Mouse (Mus musculus): Measurements from ENCODE around the gene Clec2l.
"Not testable (repeated sequence)": the region's sequence is repeated elsewhere in the genome, so short reads cannot be mapped to it uniquely, and the experiment has no call there.

Clec2l gene

DNA sequence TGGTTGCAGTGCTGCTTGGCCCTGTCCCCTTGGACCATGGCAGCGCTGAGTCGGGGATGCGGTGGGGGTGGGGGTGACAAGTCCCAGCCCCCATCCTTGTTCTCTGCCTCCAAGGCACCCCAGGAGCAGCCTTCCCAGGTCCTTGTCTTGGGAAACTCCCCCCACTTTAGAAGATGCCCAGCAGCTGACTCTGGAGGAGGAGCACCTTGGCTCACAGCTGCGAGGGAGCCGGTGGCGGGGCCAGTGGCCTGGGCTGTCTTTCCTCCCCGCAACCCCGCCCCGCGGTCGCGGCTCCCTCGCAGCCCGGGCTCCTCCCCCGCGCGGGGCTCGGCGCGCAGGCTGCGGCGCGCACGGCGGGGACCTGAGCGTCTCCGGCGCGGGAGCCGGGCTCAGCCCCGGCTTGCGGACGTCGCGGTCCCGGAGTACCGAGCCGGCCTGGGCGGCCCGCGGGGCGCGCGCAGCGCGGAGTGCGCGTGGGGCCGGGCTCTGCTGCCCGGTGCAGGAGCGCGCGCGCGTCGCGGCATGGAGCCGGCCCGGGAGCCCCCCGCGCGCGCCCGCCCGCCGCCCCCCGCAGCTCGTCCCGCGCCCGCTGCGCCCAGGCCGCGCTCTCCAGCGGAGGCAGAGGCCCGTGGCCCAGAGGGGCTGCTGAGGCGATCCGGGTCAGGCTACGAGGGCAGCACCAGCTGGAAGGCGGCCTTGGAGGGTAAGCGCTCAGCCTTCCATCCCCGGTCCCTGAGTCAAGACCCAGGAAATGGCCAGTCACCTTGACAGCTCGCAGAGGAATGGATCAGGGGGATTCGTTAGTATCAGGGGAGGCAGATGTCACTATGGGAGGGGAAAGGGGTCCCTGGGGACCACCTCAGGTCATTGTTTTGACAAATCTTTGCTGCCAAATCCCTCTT lies at the start of gene Clec2l:
TSS of gene Clec2l (plus strand) at position 356 of the 902 bp plus-strand sequence.
- DNase-seq (ENCODE audit: low read depth) = no peak

DNA sequence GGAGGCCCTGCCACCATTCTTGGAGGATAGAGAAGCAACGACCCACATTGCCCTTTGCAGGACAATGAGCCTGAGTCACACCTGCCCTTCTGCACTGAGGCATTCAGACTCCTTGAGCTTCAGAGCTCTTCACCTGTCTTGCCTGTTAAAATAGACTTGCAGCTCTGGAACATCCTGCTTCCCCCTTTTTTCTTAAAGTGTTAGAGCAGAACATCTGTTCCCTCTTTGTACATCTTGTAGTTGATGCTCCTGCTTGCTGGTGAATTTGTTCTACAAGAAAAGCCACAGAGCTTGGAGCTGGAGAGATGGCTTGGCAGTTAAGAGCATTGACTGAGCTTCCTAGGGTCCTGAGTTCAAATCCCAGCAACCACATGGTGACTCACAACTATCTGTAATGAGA lies 40.5 kb upstream of the Clec2l start:
- DNase-seq (ENCODE audit: low read depth) = no peak

DNA sequence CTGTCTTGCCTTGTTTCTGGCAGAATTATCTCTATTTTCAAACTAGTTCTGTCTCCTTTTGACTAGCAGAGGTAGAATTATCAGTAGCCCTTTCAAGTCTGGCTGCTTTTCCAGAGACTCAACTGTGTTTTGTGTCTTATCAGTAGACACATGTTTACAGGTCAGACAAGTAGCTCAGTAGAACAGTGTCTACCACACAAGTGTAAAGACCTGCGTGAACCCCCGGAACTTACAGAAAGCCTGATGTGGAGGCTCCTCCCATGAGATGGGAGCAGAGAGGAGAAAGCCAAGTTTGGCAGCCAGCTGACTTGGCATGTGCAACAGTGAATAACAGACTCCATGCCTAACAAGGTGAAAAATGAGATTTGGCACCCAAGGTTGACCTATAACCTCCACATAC lies 39.4 kb upstream of the Clec2l start:
- DNase-seq (ENCODE audit: low read depth) = peak; percentile 68

DNA sequence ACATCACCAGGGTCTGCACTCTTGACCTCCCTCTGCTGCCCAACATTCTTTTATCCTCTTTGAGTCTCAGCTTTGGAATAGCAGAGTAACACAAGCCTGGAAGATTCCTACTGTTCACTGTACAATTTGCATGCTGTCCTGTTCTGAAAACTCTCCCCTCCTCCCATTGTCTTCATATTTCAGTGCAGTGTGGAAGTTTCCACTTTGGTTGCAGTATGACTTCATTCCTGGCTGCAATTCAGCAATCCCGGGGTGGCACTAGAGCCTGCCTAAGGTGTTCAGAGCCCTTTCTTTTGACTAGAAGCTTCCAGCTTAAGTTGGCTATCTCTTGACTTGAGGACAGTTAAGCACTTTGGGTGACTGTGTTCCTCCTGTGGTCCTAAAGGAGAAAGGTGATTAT lies 38.4 kb upstream of the Clec2l start:
- no peak for DNase-seq (ENCODE audit: low read depth)

DNA sequence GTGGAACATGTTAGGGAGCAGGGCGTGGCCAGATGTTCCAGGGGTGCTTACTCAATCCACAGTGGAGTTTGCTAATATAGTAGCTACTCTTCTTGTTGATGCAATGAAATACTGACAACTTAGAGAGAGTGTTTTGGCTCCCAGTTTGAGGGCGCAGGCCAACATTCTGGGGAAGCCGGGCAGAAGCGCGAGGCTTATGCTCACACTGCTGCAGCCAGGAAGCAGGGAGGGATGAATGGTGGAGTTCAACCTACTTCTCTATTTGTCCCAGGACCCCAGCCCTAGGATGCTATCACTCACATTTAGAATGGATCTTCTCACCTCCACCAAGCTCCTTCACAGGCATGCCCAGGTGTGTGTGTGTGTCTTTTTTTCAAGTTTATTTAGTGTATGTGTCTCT lies 36.8 kb upstream of the Clec2l start:
- no peak for DNase-seq (ENCODE audit: low read depth)

DNA sequence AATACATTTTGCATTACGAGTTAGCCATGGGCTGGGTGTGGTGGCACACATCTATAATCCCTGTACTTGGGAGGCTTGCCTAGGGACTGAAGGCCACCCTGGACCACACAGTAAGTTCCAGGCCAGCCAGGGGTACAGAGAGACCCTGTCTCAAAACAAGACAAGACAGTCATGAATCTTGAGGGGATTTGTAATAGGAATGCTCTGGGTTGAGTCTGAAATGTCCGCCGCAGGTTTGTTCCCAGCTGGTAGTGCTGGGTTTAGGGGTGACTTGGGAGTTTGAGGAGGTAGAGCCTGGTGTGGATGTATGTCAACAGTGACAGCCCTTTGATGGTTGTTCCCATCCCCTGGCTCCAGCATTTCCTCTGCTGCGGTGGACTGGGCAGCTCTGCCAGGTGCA lies 35.8 kb upstream of the Clec2l start:
- DNase-seq (ENCODE audit: low read depth) = no peak

DNA sequence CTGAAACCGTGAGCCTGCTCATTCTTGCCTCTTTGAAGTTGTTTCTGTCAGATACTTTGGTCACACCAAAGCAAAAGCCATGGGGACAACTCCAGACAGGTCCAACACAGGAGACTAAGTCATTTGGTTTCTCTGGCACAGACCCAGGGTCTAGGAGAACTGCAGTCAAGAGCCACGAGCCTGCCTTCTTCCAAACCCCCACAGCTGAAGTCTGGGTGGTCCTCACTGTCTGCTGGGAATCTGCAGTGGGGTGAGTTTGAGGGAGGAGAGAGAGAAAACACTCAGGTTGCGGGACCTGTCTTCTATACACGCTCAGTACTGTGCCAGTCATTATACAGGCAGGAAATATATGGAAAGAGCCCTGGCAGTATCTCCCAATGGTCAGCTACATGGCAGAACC lies 35.4 kb upstream of the Clec2l start:
- no peak for DNase-seq (ENCODE audit: low read depth)

DNA sequence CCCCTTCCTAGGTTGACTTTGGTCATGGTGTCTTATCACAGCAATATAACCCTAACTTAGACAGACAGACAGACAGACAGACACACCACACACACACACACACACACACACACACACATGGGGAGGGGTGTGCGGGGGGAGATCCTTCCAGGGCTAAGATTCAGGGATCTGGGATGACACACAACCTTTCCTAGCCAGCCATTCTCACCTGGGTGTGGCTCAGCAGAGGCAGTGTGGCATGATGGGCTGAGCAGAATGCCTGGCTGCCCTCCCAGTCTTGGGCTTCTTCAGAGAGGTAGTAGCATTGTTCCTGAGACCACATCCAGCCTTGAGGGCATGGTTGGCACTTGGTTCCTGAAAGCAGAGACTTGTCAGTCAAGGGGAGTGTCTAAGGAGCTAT lies 33.3 kb upstream of the Clec2l start:
- no peak for DNase-seq (ENCODE audit: low read depth)

DNA sequence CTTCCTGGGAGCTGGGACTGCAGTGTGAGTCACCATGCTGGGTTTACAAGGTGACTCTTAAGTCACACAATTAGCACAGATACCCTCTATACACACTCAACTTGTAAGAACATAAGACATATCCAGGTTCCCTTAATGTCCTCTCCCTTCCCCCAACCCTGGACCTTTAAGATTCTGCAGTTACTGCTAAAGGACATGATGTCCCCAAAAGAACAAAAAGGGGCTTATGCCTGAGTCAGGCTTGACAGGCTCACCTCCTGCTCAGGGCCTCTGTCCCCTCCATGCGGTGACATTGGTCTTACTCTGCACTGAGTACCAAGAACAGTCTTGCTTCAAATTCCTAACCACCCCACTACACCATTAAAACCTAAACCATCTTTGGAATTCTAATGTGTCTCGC lies 30.0 kb upstream of the Clec2l start:
- no peak for DNase-seq (ENCODE audit: low read depth)

DNA sequence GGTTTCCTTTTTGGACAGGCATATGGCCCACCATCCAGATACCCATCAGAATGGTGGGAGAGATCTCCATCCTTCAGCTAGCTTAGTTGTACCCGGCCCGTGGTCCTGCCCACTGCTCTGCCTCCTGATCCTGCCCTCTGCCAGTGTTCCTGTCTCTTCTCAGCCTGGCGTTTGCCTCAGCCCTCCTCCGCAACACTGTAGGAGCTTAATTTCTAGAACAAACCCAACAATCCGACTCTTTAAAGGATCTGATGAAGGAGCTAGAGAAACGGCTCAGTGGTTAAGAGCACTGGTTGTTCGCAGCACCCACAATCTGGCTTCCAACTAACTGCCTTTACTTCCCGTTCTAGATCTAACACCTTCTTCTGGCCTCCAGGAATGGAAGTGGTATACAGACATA lies 28.4 kb upstream of the Clec2l start:
- DNase-seq (ENCODE audit: low read depth) = no peak

DNA sequence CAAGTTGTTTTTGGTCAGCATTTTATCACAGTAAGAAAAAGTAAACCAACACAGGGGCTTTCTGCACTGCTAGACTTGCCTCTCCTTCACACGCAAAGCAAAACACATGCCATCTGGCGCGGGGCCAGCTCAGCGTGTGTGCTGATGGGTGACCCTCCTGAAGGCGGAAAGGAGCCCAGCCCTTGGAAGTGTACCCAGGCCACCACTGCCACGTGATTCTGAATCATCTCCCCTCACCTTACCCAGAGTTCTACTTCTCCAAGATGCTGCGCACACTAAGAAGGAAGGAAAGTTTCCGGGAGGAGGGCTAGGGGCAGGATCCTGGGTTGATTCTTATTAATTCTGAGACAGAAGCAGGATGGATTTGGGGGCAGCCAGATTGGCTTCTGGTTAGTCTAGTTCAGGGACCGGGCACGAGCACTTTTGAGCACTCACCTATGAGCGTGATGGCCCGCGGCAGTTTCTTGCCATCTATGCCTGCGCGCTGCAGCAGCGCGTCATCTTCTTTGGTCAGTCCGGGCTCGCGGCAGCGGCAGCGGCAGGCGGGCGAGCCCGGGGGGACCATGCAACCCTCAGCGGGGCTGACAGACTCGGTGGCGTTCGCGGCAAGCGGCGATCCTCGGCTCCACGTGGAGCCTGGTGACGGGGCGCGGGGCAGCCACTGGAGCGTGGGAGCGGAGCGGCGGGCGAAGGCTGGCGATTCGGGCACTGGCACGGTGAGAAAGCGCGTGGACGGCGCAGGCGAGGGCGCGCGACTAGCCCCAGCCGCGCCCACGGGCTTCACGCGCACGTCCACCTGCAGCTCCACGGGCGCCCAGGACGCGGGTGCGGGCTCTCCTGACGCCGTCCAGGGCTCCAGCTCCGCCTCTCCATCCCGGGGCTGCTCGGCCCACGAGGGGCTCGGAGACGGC lies 26.7 kb upstream of the Clec2l start:
- no peak for DNase-seq (ENCODE audit: low read depth)

DNA sequence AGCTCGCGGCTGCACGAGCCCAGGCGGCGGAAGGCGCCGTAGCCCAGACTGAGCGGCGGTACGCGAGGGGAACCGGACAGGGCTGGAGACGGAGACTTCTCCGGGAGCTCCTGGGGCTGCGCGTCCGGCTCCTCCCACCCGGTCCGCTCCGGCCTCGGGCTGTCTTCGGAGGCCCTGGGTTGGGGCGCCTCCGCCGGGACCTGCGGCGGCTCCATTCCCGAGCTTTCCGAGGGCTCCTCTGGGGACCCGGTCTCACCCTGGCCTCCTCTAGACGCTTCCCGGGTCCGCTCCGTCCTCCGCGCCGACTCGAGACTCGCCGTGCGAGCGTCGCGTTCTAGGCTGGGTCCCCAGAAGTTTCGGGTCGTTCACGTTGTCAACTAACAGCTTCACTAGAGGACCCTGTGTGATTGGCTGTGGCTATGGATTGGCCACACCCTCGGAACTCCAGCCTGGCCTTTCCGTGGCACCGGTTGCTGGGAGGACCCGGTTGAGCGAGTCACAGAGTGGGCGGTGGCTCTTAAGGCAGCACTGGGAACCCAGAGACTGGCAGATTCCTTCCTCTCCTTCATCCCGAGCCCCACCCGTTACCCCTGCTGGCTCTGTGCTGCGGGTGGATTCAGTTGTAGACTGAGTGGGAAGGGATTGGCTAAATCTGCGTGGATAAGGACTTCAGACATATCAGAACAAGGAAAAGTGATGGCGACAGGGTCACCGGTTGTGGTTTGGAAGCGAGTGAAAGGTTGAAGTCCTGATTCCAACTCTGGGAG lies 25.8 kb upstream of the Clec2l start, which contains the start of gene Klrg2:
TSS of gene Klrg2 (minus strand) at position 391 of the 767 bp plus-strand sequence.
- DNase-seq (ENCODE audit: low read depth) = no peak

DNA sequence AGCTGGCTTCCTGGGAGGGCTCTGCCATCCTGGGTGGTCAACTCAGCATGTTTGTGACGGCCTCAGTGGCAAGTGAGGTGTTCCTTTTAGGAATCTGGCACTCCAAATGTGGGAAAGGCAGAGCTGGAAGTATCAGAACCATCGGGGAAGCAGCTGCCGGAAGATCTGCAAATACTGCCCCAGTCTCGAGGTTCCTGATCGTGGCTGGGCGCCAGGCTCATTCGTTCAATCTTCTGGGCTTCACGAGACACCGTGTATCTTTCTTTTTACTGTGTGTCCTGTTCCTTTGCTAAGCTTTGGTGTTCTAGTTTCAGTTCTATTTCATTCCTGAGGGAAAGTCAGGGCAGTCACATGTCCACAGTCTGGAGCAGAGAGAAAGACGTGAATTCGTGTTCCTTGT lies 22.5 kb upstream of the Clec2l start:
- DNase-seq (ENCODE audit: low read depth) = no peak

DNA sequence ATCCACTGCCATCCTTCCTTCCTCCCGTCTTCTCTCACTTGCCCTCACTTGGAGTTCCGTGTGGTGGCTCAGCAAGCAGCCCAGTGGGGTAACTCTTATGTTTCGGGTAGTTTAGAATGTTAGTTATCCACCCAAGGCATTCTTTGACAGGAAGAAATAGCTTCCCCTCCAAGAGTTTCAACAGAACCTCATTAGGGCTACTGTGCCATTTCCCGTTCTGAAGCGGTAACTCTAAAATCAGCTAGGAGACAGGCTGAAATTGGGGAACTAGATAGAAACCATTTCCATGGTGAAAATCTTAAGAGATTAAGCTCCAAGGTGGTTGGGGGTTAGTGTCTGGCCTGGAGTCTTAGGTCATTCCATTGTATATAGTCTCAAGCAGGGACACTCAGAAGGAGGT lies 21.6 kb upstream of the Clec2l start:
- no peak for DNase-seq (ENCODE audit: low read depth)

DNA sequence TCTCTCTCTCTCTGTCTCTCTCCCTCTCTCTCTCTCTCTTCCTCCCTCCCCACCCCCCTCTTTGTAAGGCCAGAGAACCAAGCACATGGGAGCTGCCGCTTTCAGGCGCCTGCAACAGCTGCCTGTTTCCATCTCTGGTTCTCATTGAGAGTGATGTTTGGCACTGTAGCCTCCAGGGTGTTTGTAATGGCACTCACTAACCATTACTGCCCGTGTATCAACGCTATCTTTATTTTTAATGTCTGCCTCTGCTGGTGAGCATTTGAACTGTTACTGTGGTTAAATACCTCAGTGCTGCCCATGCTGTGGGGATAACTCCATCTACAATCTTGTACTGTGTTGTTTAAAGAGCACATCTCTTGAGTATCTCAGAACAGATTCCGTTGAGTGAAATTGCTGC lies 21.2 kb upstream of the Clec2l start:
- DNase-seq (ENCODE audit: low read depth) = no peak

DNA sequence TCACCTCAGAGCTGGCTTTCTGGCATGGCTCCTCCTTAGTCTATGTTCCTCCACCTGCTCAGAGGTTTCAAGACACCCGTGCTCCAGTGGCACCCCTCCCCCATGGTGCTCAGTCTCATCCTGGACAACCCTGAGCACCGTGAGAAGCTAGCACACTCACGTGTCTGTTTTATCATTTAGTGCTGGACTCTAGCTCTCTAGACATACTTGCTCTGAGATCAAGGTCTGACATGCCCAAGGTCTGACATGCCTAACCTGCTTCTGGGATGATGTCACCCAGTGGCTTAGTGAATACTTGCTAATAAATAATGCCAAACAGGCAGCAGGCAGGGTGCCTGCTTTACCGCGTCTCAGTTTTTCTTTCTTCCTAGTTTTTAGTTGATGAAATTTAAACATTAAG lies 20.3 kb upstream of the Clec2l start:
- no peak for DNase-seq (ENCODE audit: low read depth)

DNA sequence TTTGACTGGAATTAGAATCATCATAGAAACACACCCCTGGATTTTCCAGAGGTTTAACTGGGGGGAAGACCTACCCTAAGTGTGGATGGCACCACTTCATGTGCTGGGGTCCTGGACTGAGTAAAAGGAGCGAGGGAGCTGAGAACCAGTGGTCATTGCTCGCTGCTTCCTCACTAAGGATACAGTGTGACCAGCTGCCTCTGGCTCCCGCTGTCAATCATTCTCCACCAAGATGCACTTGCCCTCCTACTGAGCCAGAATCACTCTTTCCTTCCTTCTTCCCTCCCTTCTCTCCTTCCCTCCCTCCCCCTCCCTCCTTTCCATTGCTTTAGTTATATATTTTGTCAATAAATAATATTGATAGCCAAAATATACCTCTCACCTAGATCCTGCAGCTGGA lies 19.8 kb upstream of the Clec2l start:
- DNase-seq (ENCODE audit: low read depth) = no peak

DNA sequence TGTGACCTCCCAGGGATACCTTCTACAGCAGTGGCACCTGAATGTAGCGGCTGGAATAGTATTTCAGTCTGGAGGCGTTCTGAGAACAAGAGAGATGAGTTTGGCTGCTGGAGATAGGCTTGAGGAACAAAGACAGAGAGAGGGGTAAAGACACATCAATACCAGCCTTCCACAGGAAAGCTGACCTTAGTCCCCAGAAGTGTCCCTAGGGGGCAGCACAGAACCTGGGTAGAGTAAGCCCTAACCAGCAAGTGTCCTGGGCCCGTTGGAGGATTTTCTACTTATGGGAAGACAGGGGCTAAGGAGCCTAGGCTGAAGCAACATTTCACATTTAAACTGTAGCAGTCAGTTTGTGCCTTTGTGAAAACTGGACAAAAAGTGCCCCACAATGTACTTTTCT lies 13.3 kb upstream of the Clec2l start:
- peak; percentile 44 for DNase-seq (ENCODE audit: low read depth)

DNA sequence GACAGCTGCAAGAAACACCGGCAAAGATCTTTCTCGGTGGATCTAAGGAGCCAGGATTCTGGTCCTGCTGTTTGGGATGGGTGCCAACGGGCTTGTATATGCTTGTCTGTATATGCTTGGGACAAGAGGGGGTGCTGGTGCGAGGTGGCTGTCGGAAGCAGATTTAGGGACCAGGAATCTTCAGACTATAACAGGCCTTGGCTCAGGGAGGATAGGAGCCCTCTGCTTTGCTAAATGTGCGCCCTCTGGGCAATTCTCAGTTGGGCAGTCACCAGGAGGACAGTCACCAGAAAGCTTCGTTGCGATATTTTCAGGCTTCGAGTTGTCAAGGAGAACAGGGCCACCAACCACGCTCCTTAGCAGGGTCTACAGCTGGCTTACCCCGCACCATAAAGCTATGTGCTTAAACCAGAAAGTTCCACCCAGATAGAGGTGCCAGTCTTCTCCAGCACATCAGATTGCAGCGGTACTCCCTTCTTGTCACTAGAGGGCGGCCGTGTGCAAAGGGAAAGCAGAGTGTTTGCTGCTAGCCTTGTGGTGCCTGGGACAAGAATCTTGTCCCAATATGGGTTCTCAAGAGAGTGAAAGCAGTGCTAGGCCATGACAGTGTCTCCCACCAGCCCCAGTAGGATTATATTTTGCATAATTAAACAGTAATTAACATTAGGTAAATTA lies 12.5 kb upstream of the Clec2l start:
- DNase-seq (ENCODE audit: low read depth) = peak; percentile 83

DNA sequence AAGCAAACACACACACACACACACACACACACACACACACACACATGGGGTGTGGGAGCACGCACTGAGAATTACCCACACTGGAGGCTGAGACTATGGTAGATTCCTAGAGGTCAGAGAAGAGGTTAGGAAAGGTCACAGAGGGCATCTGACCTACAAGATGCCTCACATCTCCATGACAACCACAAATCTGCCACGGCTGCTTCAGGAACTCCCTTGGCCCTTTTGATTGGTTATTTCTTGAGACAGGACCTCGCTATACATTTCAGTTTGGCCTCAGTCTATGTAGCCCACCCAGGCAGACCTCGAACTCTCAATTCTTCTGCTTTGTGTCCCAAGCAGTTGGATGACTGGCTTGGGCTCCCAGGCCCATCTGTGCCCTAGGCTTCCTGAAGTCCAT lies 1.2 kb upstream of the Clec2l start:
- DNase-seq (ENCODE audit: low read depth) = no peak

DNA sequence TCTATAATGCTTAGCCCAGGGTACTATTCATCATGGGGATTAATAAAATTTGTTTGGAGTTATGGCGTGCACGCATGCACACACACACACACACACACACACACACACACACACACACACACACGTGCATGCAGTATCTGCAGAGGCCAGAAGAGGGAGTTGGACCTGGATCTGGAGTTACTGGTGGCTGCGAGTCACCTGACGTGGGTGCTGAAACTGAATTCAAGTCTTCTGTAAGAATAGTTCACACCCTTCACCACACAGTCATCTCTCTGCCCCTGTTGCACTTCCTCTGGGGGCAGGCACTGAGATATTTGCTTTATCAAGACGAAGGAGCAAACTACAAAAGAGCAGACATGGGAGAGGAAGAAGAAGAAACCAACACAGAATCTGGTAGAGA lies 6.7 kb downstream of the Clec2l start:
- DNase-seq (ENCODE audit: low read depth) = no peak

DNA sequence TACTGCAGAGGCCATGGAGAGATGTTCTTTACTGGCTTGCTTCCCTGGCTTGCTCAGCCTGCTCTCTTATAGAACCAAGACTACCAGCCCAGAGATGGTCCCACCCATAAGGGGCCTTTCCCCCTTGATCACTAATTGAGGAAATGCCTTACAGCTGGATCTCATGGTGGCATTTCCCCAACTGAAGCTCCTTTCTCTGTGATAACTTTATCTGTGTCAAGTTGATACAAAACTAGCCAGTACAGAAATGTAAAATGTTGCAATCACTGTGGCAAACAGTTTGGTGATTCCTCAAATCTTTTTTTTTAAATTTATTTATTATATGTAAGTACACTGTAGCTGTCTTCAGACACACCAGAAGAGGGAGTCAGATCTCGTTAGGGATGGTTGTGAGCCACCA lies 7.6 kb downstream of the Clec2l start:
- not testable (repeated sequence) for DNase-seq (ENCODE audit: low read depth)
